Mouse (Mus musculus) retina, adult 2 months (tissue): ENCODE measurements around the gene Hjurp.
"Not testable (repeated sequence)": the region's sequence is repeated elsewhere in the genome, so short reads cannot be mapped to it uniquely, and the experiment has no call there.

Experiments
- DNase-seq: peaks from one replicate; pipeline ENCODE4 v3.0.0-alpha.2; 2012; ENCODE audit warnings: low read depth, low spot score

The Hjurp gene

DNA sequence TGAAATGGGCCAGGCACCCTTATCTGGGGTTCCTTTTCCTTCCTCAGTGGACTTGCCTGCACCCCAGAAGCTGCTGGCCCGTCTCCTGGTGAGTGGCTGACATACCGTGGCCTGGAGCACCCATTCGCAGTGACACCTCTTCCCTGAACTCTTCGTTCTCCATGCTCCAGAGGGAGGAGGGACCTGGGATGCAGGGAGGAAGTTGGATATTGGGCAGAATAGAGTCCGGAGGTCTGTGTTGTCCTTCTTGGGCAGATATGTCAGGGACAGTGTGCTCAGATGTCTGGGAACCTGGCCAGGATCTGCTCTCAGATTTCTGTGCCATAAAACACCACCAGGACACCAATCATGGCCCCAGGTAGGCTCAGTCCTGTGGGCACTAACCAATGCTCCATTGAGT lies 37.4 kb downstream of the Hjurp start:
- no peak for DNase-seq

- no peak for DNase-seq
These were observed 38.7 kb downstream of the Hjurp start for GRCm38 (mm10) chr1:88238771-88239170.

- no peak for DNase-seq
These were observed 40.1 kb downstream of the Hjurp start for GRCm38 (mm10) chr1:88237311-88237710.

GRCm38 (mm10) chr1:88235894-88236415 lies 41.5 kb downstream of the Hjurp start:
- DNase-seq = no peak

DNA sequence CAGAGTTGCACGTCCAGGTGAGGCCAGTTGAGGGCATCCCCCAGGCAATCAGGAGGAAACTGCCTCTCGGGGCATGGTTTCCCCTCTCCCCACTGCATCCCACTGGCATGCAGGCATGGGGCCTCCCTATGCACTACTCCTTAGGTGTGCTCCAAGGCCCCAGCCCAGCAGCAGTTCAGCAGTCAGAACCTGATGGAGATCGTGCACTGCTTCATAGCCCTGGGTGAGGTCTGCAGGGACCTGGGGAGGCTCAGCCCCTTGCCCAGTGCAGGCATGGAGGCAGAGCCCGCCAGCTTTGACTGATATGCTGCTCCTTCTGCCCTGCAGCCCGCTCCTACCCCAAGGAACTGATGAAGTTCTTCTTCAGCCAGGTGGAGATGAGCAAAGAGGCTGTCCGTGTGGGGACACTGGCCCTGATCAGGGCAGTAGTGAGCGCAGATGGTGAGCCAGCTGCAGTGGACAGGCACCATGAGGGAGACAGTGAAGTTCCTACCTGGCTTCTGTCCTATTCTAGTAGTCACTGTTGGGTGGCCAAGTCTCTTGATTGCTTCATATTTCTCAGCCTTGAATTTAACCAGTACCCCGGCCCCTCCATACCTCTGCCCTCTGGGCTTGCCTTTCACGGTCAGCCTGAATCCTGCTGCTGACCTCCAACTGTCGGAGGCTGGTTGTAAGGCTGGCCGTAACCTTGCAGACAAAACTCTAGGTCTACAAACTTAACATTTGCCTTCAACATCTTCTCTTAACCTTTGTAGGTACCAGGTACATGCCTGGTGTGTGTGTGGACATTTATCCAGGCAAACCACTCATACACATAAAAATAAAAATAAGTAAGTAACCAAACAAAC lies 42.2 kb downstream of the Hjurp start:
- no peak for DNase-seq

DNA sequence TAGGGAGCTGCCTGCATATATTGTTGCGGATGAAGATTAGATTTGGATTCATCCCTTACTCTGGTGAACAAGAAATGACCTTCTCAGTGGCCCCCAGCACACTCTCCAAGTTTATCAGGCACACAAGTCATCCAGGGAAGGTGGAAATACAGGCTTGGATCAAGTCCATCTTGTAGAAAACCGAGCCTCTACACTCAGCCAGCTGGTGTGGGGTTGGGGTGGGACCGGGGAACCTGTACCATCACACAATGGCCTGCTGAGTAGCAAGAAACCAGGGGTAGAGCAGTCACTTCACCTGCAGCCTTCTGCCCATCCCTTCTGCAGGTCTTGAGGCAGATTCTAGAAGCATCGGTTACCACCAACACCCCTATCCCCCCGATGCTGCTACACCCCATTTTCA lies 42.8 kb downstream of the Hjurp start:
- no peak for DNase-seq

GRCm38 (mm10) chr1:88234248-88234610 lies 43.2 kb downstream of the Hjurp start:
- no peak for DNase-seq

- DNase-seq = no peak
These were observed 43.8 kb downstream of the Hjurp start for GRCm38 (mm10) chr1:88233421-88234247.

DNA sequence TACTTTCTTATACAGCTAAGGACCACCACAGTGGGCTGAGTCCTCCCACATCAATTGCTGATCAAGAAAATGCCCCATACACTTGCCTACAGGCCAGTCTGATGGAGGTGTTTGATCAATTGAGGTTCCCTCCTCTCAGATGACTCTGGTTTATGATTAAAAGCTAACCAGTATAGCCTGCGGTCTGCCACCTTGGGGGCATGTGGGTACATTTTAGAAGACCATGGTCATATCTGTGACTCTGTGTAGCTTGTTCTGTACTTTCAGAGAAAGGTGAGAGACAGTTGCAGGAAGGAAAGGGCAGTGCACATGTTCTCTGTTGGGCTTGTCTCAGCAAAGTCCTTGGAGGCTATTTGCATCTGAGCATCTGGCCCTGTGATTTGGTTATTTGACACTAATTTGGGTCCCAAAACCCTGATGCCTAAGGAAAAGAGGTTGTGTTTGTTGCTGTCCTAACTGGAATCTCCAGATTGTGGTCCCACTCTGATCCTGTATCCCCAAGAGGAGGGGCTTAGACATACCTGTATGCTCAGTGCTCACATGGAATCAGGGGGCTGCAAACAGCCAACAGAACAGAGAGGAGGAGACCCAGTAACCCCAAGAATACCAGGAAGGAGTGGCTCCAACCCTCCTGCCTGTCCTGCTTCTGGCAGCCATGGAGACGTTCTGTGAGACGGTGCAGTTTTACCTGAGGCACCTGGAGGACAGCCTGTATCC lies 44.6 kb downstream of the Hjurp start:
- DNase-seq = no peak

DNA sequence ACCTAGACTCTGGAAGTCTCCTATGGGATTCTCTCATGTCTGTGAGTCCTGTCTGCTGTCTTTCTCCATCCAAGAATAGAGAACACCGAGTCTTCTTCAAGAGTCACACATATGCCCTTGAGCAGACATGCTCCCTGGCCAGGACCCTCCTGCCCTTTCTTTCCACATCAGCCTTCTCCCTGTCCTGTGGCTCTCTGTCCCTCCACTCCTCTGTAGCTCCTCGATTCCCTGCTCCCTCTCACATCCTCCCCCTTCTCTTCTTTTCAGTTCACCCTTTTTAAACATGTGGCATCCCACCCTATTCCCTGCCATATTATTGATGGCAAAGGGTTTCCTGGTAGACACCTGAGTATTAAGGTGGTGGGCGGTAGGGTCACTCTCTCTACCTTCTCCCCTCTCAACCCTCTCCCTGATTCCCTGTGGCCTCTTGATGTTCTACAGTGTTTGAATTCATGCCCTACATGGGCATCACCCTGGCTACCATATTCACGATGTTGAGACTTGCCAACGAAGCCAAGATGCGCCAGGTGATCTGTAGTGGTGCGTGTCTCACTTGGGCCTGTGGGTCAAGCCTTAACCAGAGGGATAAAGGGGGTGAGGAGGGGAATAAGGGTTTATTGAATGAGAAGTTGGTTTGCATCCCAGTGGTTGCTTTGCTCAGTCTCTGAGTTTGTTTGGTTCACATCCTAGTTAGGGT lies 45.5 kb downstream of the Hjurp start:
- no peak for DNase-seq

DNA sequence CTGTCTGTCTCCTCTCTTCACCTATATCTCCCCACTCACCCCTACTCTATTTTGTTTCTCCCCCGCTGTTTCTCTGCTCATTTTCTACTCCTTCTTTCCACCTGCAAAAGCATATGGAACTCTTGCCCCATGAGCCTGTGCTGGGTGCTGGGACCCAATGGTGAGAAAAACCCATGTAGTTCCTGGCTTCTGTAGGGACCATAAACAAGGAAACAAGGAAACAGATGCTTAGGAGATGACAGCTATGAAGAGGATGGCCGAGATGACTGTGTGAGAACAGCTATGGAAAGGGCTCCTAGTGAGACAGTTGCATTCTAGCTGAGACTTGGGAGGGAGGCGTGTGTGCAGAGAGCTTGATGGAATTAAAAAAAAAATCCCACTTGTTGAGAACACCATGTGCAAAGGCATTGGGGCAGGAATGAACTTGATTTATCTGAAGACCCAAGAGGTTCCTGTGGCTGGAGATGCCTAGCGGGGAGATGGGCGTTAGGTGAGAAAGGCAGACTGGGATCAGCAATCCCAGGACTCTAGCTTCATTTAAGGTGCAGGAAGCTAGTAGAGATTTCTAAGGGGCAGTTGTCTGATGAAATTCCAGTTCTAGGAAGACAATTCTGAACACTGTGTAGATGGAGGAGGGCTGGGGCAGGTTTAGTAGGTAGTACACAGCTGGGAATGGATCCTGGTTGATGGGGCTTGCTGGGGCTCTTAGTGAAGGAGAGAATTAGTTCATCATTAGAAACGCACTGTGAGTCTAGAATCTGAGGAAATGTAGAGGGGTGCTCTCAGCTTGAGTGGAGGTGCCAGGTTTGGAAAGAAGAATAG lies 46.2 kb downstream of the Hjurp start:
- no peak for DNase-seq

GRCm38 (mm10) chr1:88230421-88230820 lies 47.0 kb downstream of the Hjurp start:
- no peak for DNase-seq

GRCm38 (mm10) chr1:88229986-88230385 lies 47.4 kb downstream of the Hjurp start:
- DNase-seq = no peak

- DNase-seq = no peak
These were observed 47.9 kb downstream of the Hjurp start for GRCm38 (mm10) chr1:88229566-88229965.

DNA sequence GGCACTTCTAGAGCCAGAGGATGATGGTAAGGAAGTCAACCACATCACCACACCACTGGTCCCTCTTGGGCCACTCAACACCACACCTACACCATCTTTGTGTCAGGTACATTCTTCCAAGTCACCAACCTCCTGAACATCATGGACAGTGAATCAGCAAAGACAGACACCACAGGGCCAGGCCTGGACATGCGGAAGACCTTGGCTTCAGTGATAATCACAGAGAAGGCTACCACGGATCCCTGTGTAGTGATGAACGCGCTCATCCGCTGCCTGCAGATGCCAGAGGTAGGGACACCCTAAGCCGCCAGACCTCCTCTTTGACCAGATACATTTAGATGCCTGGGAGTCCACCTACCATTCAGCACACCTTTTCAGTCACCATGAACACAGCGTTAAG lies 49.3 kb downstream of the Hjurp start:
- DNase-seq = no peak

DNA sequence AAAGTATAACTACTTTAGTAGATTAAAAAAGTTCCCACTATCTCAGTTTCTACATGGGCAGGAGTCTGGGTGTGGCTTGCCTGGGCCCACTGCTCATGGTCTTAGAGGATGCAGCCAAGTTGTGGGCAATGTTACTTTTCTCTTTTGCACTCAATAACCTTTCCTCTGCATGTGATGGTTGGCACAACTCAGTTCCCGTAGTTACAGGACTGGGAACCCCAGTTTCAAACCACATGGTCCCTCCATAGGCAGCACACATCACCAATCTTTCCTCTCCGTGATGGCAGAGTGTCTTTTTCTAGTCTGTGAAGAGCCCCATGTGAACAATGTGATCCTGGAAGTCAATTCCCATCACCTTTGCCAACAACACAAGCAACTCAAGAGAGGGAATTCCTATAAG lies 50.0 kb downstream of the Hjurp start:
- DNase-seq = no peak

DNA sequence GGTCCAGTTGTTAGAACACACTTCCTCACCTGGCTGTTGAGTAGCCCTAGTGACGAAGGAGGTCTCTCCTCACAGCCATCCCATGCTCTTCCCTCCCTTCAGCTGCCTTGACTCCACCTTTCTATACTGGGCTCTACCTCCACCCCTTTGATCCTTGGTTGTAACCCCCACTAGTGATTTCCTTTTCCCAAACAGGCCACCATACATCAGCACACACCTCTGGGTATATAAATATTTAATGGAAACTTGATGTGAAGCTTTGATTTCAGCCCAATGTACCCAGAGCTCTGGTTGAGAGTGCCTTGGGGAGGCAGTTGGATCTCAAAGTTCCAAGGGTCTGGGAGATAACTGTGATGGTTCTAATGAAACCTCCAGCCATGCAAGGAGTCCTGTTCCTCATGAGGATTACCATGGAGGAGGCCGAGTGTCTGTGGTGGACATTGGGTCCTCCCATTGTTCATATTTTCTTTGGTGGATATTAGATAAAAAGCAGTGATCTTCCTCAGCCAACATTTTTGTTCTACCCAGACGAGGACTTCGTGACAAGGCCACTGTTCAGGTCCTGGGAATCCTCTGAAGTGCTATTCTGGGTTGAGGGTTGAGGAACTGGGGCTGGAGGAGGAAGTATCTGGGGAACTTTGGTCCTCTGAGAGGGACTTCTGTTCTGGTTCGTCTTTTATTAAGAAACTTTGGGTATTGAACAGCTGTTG lies 50.6 kb downstream of the Hjurp start, which contains the start of gene Mroh2a:
Mroh2a (plus strand) TSS at position 317 of the 710 bp plus-strand sequence.
- no peak for DNase-seq

DNA sequence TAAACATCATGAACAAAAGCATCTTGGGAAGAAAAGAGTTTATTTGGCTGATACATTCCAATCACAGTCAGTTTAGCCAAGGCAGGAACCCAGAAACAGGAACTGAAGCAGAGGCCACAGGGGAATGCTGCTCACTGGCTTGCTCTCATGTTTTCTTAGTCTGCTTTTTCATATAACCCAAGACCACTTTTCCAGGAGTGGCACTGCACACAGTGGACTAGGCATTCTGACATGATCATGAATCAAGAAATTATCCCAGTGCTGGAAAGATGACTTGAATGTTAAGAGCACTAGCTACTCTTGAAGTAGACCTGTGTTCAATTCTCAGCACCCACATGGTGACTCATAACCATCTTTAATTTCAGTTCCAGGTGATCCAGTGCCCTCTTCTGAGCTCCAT lies 51.7 kb downstream of the Hjurp start:
- DNase-seq = no peak

GRCm38 (mm10) chr1:88225301-88225700 lies 52.1 kb downstream of the Hjurp start:
- not testable (repeated sequence) for DNase-seq
